Mouse (Mus musculus) C2C12 (cell line): ENCODE measurements at regions not wholly inside any gene's neighbourhood (a gene's known extent, or its start where the extent isn't known, plus 50 kb on each side); places are given as distances from the start of the nearest gene placed in this dataset.

Source experiments
- CEBPB ChIP-seq: IDR thresholded peaks from one replicate; pipeline ENCODE4 v1.6.1; 2011; ENCODE audit warnings: low read depth, mild to moderate bottlenecking, control low read depth, moderate library complexity
- CTCF ChIP-seq: IDR thresholded peaks from one replicate; pipeline ENCODE4 v1.5.1; 2011; ENCODE audit not compliant: control insufficient read depth, insufficient read depth, insufficient read length
- MAX ChIP-seq: IDR thresholded peaks from one replicate; pipeline ENCODE4 v1.6.1; 2011; ENCODE audit warnings: mild to moderate bottlenecking, control low read depth
- MYOG ChIP-seq: IDR thresholded peaks from one replicate; pipeline ENCODE4 v1.6.1; 2011; ENCODE audit not compliant: control insufficient read depth, insufficient read length; ENCODE audit errors: extremely low read depth
- USF1 ChIP-seq: IDR thresholded peaks from one replicate; pipeline ENCODE4 v1.6.1; 2011; ENCODE audit warnings: low read depth, mild to moderate bottlenecking, control low read depth, moderate library complexity

- no peak for TF ChIP-seq CTCF
- no peak for TF ChIP-seq MYOG
- TF ChIP-seq USF1 = no peak
- TF ChIP-seq CEBPB = peak; percentile 58
- no peak for TF ChIP-seq MAX
Observed at GRCm38 (mm10) chr13:6237201-6237600, 310.7 kb upstream of the Pitrm1 start.
